Mouse (Mus musculus) frontal cortex, adult 2 months (tissue): ENCODE measurements around the gene Slfn8. TPM values are rescaled to one million over a fixed set of nuclear protein-coding genes. Genes with fewer than 3 reads are reported as not detected.
"Not testable (repeated sequence)": the region's sequence is repeated elsewhere in the genome, so short reads cannot be mapped to it uniquely, and the experiment has no call there.

Source experiments
- DNase-seq, 2 experiments: peaks; one replicate each; pipeline ENCODE4 v3.0.0; 2022; ENCODE audit warnings: low spot score in 1 of 2; ENCODE audit errors: extremely low spot score in 1 of 2
- polyA plus RNA-seq: library from polyadenylated mRNA; depleted of rRNA; stranded (reverse); fragments of >200 nt; gene quantifications from 2 replicates; pipeline ENCODE4 v1.2.3, GENCODE M21; 2012

Gene Slfn8
- polyA plus RNA-seq, 1 experiment = 0.68 TPM

DNA sequence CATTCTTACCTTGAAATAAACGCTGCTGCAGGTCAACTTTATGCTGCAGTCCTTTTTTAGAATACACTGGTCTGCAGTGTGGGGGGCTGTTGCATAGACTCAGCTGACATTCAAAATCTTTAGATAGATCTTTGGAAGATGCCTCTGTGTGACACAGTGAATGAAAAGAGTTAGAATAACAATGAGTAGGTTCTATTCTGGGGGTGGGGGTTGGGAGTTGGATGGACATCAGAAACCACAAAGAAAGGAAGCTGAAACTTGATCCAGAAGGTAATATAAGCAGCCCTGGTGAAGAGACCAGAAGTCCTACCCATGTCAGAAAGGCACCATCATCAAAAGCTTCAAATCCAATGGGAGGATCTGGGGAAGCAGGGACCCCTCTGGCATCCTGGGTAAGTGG is 7.3 kb downstream of the Slfn8 start:
- no peak for DNase-seq

DNA sequence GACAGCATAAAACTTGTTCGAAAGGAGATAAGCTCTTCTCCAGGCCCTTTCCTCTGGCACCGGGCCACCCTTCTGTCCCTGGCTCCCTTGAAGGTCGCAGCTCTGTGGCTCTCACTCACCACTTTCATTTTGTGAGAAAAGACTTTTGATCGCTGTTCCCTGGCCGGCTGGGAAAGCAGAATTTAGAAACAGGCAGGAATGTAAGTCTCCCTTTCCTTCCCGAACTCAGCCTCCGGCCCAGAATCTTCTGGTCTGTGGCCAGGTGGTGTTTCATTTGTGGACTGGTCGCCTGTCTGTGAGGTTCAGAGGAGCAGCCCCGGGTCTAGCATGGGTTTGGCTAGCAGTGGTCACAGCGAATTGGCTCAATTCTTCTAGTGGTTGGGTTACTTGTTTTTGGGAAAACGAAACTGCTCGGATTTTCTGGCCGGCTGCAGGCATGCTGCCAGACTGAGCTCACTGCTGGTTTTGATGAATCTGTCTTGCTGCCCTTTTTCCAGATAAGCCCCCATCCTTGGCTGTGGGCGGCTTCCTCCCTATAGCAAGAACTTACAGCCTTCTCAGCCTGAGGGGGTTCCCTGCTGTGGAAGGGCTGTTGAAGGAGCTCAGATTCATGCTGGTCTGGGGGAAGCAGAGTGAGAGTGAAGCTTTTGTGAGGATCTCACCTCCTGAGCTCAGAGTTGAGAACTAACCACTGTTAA is 29.0 kb downstream of the Slfn8 start, which contains the start of gene Slfn9:
Slfn9 (minus strand) TSS at position 362 of the 698 bp plus-strand sequence.
- DNase-seq = peak in 1 of 2 experiments; percentile 30

DNA sequence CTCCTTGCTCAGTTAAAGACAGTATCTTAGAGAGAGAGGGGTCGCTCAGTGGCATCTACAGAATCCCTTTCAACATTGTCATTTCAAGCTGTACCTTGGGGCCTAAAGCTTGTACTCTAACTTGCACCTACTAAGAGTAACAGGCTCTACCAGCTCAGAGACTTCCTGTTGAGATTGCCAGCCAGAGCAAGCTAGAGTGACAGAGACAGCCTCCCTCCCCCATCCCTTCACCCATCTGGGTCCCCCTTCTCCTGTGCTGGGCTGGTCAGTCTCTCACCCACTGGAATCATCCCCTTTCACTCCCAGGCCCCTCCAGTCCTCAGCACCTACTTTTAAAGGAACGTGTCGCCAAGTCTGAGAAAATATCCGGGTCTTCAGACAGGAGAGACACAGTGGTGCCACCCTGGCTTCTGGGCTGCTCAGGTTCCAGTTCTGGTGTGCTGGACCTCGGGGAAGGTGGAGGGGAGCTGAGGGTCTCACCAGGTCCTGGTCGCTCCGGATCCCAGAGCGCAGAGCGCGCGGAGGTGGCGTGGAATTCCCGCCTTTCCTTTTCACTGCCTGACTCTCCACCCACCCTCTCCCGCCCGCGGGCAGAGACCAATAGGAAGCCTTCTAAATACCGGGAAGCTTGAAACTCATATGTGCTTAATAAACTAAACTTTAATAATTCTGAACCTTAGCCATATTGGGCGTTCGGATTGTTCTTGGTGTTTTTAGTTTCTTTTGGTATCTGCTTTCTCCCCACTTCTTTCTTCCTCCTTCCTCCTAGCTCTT is 29.8 kb downstream of the Slfn8 start:
- not testable (repeated sequence) for DNase-seq

DNA sequence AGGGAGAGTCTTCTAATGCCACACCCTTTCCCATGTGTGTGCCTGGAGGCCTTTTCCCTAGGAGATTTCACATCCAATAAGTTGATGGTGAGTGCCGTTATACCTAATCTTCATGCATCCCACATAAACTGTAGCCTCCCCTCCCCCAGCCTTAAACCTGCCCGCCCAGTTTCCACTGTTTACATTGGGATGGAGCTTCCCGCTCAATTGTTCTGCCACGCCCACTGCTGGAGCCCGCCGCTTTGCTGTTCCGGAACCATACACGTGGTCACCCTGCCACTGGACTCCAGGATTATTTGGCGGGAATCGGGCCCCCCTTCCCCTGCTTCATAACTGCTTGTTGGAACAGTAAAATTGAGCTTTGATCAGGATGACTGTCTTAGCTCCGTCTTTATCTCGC is 31.3 kb downstream of the Slfn8 start:
- no peak for DNase-seq

DNA sequence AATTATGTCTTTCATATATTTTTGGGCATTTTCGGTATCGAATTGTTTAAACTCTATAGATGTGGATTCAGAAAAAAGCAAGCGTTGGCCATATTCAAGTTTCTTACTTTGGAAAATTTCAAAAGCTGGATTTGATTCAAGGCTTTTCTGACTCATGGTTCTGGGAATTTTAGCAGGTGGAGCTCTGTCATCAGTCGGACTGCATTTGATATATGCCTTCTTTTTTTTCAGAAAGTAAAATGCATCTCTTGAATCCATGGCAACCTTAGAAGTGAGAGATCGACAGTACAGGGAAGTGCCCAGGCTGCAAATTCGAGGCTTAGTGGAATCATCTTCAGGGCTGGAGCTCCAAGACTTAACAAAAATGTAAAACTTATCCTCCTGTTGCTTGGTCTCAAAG is 33.0 kb downstream of the Slfn8 start:
- DNase-seq = peak in 1 of 2 experiments; percentile 39

DNA sequence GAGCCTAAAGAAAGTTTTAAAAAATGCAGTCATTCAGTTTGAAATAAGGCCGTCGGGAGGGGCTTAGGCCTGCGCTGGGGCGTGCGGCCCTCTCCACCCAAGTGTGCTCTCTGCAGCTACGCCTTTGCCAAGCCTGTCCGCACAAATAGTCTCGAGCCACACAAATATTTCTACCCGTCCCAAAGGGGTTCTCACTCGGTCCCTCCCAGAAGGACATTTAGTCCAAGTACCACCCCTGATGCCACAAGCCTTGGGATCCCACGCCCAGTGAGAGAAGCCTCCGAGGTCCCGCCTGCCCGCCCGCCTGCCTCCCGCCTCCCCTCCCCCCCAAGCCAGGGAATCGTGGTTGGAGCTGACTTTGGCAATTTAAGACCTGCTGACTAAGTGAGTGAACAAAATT is 37.4 kb downstream of the Slfn8 start:
- DNase-seq = no peak

DNA sequence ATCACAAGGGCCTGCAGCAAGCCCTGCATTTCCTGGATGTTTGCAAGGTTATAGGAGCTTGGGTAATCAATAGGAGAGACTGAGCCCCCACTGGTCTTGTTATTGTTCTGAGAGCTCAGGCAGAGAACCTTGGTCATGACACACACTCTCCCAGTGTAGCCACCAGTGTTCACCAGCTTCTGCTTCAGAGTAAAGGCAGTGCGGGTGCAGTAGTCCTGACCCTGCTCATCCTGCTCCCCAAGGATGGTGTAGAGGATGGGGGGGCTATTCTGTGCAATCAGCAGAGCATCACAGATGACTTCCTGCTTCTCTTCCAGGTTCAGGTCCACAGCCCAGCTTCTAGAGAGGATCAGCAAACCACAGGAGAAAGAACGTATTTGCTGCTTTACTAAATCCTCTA is 38.2 kb downstream of the Slfn8 start:
- DNase-seq = not testable (repeated sequence)

DNA sequence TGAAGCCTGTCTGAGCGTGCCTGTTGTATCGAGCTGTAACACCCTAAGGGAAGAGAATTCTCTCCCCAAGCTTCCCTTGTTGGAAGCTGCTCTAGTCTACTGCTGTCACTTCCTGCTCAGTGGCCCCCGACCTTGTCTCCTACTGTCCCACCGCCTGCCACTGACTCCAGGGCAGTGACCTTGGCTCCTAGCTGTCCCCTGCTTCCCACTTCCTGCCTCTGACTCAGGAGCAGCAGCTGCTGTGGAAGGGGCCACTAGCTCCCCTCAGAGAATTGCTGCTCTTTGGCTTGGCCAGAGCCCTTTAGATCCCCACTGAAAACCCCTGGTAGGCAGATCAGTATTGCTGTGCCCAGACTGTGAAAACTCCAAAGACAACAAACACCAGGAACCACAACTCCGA is 46.7 kb downstream of the Slfn8 start:
- no peak for DNase-seq

DNA sequence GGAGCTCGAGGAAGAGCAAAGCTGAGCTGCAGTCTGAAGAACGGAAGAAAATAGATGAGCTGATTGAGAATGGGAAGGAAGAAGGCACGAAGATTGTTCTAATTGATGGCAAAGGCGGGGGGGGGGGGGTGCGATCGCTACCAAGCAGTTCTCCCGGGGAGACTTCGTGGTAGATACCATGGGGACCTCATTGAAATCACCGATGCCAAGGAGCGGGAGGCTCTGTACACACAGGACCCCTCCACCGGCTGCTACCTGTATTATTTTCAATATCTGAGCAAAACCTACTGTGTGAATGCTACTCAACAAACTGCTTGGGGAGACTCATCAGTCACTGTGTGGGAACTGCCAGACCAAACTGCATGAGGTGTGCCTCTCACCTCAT is 49.0 kb downstream of the Slfn8 start:
- no peak for DNase-seq

DNA sequence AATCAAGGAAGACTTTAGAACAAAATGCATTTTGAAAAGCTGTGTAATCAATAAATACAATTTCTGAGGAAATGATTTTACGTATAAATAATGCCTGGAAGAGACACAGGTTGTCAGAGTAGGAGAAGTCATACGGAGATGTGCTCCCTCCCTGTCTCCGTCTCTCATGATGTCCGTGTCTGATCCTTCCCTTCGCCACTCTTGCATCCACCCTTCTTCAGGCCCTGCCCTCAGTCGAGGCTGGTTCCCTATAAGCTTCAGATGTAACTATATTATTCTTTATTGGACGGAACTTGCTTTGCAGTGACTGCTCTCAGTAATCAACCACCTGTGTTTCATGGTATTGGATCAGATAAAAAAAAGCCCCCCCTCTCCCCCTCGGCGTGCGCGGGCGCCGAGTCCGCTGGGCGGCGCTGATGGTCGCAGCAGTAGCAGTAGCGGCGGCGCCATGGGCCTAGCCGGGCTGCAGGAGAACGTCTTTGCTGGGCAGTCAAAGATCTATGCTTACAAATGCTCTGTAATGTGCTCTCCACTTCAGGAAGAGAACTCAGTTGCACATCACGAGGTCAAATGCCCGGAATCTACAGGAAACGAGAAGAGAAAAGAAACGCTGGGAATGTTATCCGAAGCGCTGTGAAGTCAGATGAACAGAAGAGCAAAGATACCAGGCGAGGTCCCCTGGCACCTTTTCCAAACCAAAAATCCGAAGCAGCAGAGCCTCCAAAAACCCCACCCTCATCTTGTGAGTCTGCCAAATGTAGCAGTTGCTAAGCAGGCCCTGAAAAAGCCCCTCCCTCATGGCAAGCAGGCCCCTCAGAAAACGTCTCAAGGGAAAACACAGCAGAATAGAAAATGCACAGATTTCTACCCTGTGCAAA is 49.7 kb downstream of the Slfn8 start:
- DNase-seq = peak in 1 of 2 experiments; percentile 20

DNA sequence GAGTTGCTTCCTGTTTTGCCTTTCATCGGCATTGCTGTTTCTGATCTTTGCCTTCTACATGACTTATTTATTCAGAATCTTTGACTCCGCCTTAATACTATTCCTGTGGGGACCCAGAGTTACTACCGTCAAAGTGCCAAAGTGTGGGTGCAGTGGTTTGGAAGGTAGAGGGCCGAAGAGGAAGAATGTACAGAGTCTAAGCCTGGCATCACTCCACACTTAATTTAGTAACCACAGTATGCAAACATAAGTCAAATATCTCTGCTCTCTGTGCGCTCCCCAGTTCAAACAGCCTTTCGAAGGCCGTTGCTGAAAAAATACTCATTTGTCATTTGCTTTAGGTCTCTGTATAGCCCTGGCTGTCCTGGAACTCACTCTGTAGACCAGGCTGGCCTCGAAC is 58.4 kb downstream of the Slfn8 start:
- DNase-seq = no peak

DNA sequence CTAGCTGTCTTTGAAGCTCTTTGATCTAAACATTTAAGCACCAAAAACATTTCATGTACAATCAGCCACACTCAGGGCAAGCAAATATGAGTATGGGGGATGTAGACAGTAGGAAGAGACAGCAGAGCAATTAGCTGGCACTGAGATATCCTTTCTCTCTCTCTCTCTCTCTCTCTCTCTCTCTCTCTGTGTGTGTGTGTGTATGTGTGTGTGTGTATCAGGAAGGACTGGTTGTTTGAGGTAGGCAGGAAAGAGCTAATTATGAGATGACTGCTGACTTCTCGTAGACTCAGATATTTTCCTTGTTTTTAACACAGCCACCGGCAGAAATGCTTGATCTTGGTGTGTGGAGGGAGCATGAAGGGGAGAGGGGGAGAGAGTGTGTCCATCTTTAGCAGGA is 58.9 kb downstream of the Slfn8 start:
- DNase-seq = no peak

DNA sequence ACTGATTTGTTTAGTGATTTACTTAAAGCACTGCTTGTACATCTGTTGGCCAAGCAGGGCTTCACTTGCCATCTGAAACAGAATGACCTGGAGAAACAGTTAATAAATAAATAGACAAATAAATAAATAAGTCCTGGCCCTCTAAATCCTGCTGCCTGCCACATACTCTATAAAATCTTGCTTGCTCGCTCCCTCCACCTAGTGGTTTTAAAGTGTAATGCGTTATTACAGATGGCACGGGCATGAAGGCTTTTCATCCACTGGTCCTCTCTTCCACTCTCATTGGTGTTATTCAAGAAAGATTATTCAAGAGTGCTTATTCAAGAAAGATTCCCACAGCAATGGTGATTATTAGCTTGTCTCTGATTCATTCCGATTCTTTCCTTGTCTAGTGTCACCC is 61.0 kb downstream of the Slfn8 start:
- DNase-seq = peak in 1 of 2 experiments; percentile 60

DNA sequence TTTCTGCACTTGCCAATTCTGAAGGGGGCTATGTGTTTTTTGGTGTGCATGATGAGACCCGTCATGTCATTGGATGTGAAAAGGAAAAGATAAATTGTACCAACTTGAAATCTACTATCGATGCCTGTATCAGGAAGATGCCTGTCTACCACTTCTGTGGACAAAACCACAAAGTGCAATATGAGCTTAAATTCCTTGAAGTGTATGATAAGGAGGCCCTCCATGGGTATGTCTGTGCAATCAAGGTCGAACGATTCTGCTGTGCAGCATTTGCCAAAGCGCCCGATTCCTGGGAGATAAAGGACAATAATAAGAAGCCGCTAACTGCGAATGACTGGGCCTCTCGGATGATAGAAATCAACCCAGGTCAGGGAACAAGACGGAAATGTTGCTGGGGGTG is 63.7 kb downstream of the Slfn8 start:
- no peak for DNase-seq

DNA sequence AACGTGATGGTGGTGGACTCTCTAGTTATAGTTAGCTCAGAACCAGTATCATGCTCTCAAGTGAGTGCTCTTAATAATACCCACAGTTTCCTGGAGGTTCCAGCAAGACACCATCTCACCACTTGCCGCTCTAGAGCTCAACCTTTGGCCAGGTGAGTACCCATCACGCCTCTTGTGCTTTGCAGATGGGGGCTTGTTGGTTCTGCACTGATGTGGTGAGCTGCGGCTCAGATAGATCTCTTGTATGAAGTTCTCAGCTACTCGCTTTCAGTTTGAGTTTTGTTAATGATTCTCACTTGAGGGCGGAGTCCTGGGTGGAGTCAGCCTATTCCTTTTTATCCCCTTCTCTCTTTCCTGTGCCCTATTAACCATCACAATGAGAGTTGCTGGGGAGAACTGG is 66.0 kb downstream of the Slfn8 start:
- DNase-seq = no peak

DNA sequence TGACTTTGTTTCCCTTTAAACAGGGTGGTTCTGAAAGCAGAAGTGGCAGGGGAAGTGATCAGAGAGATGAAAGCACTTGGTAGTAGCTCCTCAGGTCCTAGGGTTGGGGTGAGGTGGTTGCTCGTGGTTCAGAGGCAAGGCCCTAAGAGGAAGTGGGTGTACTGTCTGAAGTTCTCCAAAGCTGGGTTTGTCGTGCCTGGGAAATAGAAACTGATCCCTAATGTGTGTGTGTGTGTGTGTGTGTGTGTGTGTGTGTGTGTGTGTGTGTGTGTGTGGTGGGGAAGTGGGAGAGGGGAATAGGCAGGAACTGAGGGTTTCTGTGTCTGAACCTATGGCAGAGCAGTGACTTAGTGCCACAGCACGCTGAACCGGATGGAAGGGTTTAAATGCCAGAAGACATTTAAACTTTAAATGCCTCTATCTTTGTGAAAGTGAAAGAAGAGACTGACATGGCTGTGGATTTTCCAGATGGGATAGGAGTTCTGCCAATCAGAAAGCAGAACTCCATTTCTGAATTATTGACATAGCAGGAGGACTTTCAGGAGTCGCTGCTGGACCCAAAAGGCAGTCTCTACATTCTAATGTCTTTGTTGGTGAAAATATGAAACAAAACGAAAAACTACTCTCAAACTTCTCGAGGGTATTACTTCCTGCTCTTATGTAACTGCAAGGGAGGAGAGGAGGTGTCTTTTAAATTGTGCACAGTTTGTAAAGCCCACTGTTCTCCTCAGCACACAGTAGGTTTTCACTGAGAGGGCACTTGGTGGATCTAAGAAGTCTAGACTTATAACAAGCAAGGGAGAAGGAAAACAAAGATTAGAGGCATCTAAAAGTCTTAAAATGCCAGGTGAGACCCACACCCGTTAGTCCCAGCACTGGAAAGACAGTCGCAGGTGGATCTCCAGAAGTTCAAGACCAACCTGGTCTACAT is 67.7 kb downstream of the Slfn8 start:
- no peak for DNase-seq
